Mouse (Mus musculus) intestine, embryonic 15.5 days (tissue): ENCODE data around the gene LTO1. TPM values are rescaled to one million over a fixed set of nuclear protein-coding genes. Genes with fewer than 3 reads are reported as not detected.

Experiments
- polyA plus RNA-seq: library from polyadenylated mRNA; unstranded; fragments of >200 nt; fragmentation: Nextera tagmentation; extraction: Ambion mirVana; gene quantifications from 2 replicates; pipeline ENCODE4 v1.2.1, GENCODE M21; 2015

LTO1 gene
- polyA plus RNA-seq, 1 experiment from 2014 or later = 24.1 TPM

Other genes with a start within 250 kb of the LTO1 start
- gene Ano1, start 163.1 kb upstream of the LTO1 start, polyA plus RNA-seq = 23.6 and 27.8 TPM in 2 replicates
- not detected in 2 replicates for gene Fgf3, start 77.0 kb upstream of the LTO1 start, polyA plus RNA-seq
- not detected in 2 replicates for gene Fgf4, start 67.7 kb upstream of the LTO1 start, polyA plus RNA-seq
- gene Fgf15, start 18.6 kb upstream of the LTO1 start, polyA plus RNA-seq = 0.23 TPM in 1 of 2 replicates, not detected in the other
- gene Ccnd1, start 24.8 kb downstream of the LTO1 start, polyA plus RNA-seq = 66.8 and 77.9 TPM in 2 replicates